Mouse (Mus musculus): ENCODE measurements around the gene Maml1.

- TF ChIP-seq POLR2A (IDR thresholded peaks at IDR 0.05; ENCODE audit: control insufficient read depth, extremely low read depth, insufficient read depth, low read length, poor library complexity) (no peak; the same call in 1 of the 2 replicates), CTCF (IDR thresholded peaks at IDR 0.05; ENCODE audit: borderline replicate concordance, control insufficient read depth, extremely low read depth, insufficient read depth, low read length, poor library complexity) (peak; percentile 29; the same call in 1 of the 2 replicates)
Observed at GRCm38 (mm10) chr11:50224671-50225530, 67.2 kb downstream of the Maml1 start.

Measured in thymus, adult 2 months (tissue).